Mouse (Mus musculus) myocyte (in vitro differentiated cells): ENCODE measurements around the gene Micall1. TPM values are rescaled to one million over a fixed set of nuclear protein-coding genes. Genes with fewer than 3 reads are reported as not detected.

Source experiments
- H3K27me3 ChIP-seq: one replicate; pipeline ENCODE4 v1.6.1; 2011; ENCODE audit not compliant: control insufficient read depth, insufficient read depth, insufficient read length
- H3K36me3 ChIP-seq: one replicate; pipeline ENCODE4 v1.6.1; 2011; ENCODE audit not compliant: control insufficient read depth, insufficient read depth
- H3K4me2 ChIP-seq: one replicate; pipeline ENCODE4 v1.6.1; 2011; ENCODE audit warnings: low read depth, control low read depth
- H3K4me3 ChIP-seq: one replicate; pipeline ENCODE4 v1.5.1; 2011; ENCODE audit warnings: mild to moderate bottlenecking, control low read depth, moderate library complexity
- H3K79me2 ChIP-seq: one replicate; pipeline ENCODE4 v1.6.1; 2011; ENCODE audit not compliant: control insufficient read depth, insufficient read depth
- H3ac ChIP-seq: one replicate; pipeline ENCODE4 v1.6.1; 2011; ENCODE audit not compliant: control insufficient read depth, insufficient read length
- CEBPB ChIP-seq: IDR thresholded peaks from 2 replicates; pipeline ENCODE4 v1.6.1; 2011; ENCODE audit warnings: mild to moderate bottlenecking, moderate library complexity; ENCODE audit not compliant: poor library complexity, insufficient read depth, severe bottlenecking
- E2F4 ChIP-seq: IDR thresholded peaks from one replicate; pipeline ENCODE4 v1.6.1; 2011; ENCODE audit warnings: mild to moderate bottlenecking, control low read depth, moderate library complexity; ENCODE audit not compliant: insufficient read depth
- MAX ChIP-seq: IDR thresholded peaks from one replicate; pipeline ENCODE4 v1.6.1; 2011; ENCODE audit warnings: low read depth, mild to moderate bottlenecking, control low read depth
- MYOD1 ChIP-seq, 3 experiments: IDR thresholded peaks; one replicate each; pipeline ENCODE4 v1.6.1; 2011; ENCODE audit warnings: control low read depth in 2 of 3, low read depth in 2 of 3, mild to moderate bottlenecking in 2 of 3, moderate library complexity in 1 of 3; ENCODE audit not compliant: insufficient read length in 2 of 3, control insufficient read depth in 1 of 3
- MYOG ChIP-seq, 3 experiments: IDR thresholded peaks; one replicate each; pipeline ENCODE4 v1.6.1; 2011; ENCODE audit warnings: control low read depth in 2 of 3, low read depth in 2 of 3, mild to moderate bottlenecking in 2 of 3; ENCODE audit not compliant: insufficient read length in 2 of 3, control insufficient read depth in 1 of 3, insufficient read depth in 1 of 3
- POLR2A ChIP-seq: IDR thresholded peaks from one replicate; pipeline ENCODE4 v1.6.1; 2011; ENCODE audit warnings: low read depth, mild to moderate bottlenecking, control low read depth, moderate library complexity; ENCODE audit not compliant: insufficient read length
- POLR2AphosphoS2 ChIP-seq: IDR thresholded peaks from one replicate; pipeline ENCODE4 v1.6.1; 2011; ENCODE audit warnings: low read depth, control low read depth; ENCODE audit not compliant: insufficient read length
- REST ChIP-seq: IDR thresholded peaks from one replicate; pipeline ENCODE4 v1.6.1; 2011; ENCODE audit warnings: mild to moderate bottlenecking, control low read depth, moderate library complexity; ENCODE audit not compliant: insufficient read depth, insufficient read length
- SRF ChIP-seq: IDR thresholded peaks from one replicate; pipeline ENCODE4 v1.6.1; 2011; ENCODE audit warnings: low read depth; ENCODE audit not compliant: control insufficient read depth, insufficient read length
- TCF12 ChIP-seq: IDR thresholded peaks from one replicate; pipeline ENCODE4 v1.6.1; 2011; ENCODE audit warnings: mild to moderate bottlenecking, control low read depth; ENCODE audit not compliant: poor library complexity, insufficient read depth, severe bottlenecking
- TCF3 ChIP-seq: IDR thresholded peaks from one replicate; pipeline ENCODE4 v1.6.1; 2011; ENCODE audit warnings: low read depth, control low read depth; ENCODE audit not compliant: insufficient read length
- USF1 ChIP-seq: IDR thresholded peaks from one replicate; pipeline ENCODE4 v1.6.1; 2011; ENCODE audit warnings: low read depth, mild to moderate bottlenecking, control low read depth, moderate library complexity
- polyA plus RNA-seq: library from polyadenylated mRNA; unstranded; fragments of >200 nt; fragmentation: generic; extraction: Trizol; gene quantifications from one replicate; pipeline ENCODE4 v1.2.1, GENCODE M21; 2012; ENCODE audit warnings: missing spikeins

Micall1 gene
- polyA plus RNA-seq, 1 experiment, result 18.0 TPM

- peaks cover 2% of the 10 kb centered on the region for H3K36me3 ChIP-seq
- TF ChIP-seq MYOD1 (IDR thresholded peaks at IDR 0.05; ENCODE audit: control insufficient read depth in 1 of 3, insufficient read length in 2 of 3, low read depth in 2 of 3) (peak in 1 of 3 experiments; percentile 7), CEBPB (no peak)
- peak overlapping the region; percentile 87 for H3K4me2 ChIP-seq
- no peaks in the 10 kb centered on the region for H3K27me3 ChIP-seq
- H3K4me3 ChIP-seq, result peak overlapping the region; percentile 49
- H3ac ChIP-seq, result peak overlapping the region; percentile 33
- H3K79me2 ChIP-seq, result peaks cover 19% of the 10 kb centered on the region
Observed at GRCm38 (mm10) chr15:79109321-79109934, 730 bp downstream of the Micall1 start.

GRCm38 (mm10) chr15:79110031-79110430 lies 1.3 kb downstream of the Micall1 start:
- Histone ChIP-seq H3K4me2 (peak overlapping the region; percentile 87), H3K36me3 (peaks cover 6% of the 10 kb centered on the region), H3K4me3 (peak overlapping the region; percentile 49), H3K79me2 (peaks cover 19% of the 10 kb centered on the region), H3ac (peak overlapping the region; percentile 33), H3K27me3 (no peaks in the 10 kb centered on the region)
- TF ChIP-seq REST (no peak), POLR2A (no peak), SRF (no peak), TCF12 (no peak), TCF3 (no peak), MYOG (IDR thresholded peaks at IDR 0.05; ENCODE audit: control insufficient read depth in 1 of 3, insufficient read depth in 1 of 3, insufficient read length in 2 of 3, low read depth in 2 of 3) (no peak), POLR2AphosphoS2 (no peak), USF1 (no peak)

GRCm38 (mm10) chr15:79110528-79110927 lies 1.8 kb downstream of the Micall1 start:
- peaks cover 11% of the 10 kb centered on the region for H3K36me3 ChIP-seq
- no peaks in the 10 kb centered on the region for H3K27me3 ChIP-seq
- TF ChIP-seq MAX, result no peak
- TF ChIP-seq CEBPB, result 0 out of 2 replicates have a peak, but pooled peaks have one; percentile 43
- no peak overlapping the region for H3ac ChIP-seq
- H3K4me3 ChIP-seq, result peak overlapping the region; percentile 49
- H3K79me2 ChIP-seq, result peaks cover 19% of the 10 kb centered on the region
- peak overlapping the region; percentile 87 for H3K4me2 ChIP-seq

GRCm38 (mm10) chr15:79111774-79112173 lies 3.1 kb downstream of the Micall1 start:
- TF ChIP-seq MYOG (IDR thresholded peaks at IDR 0.05; ENCODE audit: control insufficient read depth in 1 of 3, insufficient read depth in 1 of 3, insufficient read length in 2 of 3, low read depth in 2 of 3), result no peak
- no peak for TF ChIP-seq SRF
- Histone ChIP-seq H3K27me3 (no peaks in the 10 kb centered on the region), H3K36me3 (peaks cover 21% of the 10 kb centered on the region), H3ac (no peak overlapping the region), H3K79me2 (peaks cover 19% of the 10 kb centered on the region), H3K4me2 (no peak overlapping the region), H3K4me3 (no peak overlapping the region)

GRCm38 (mm10) chr15:79115276-79115675 lies 6.6 kb downstream of the Micall1 start:
- peaks cover 41% of the 10 kb centered on the region for H3K36me3 ChIP-seq
- no peak overlapping the region for H3ac ChIP-seq
- no peak overlapping the region for H3K4me3 ChIP-seq
- H3K79me2 ChIP-seq, result peaks cover 9% of the 10 kb centered on the region
- no peak for TF ChIP-seq REST
- no peak for TF ChIP-seq POLR2AphosphoS2
- TF ChIP-seq SRF, result no peak
- no peak for TF ChIP-seq TCF12
- no peak for TF ChIP-seq CEBPB
- TF ChIP-seq E2F4, result no peak
- TF ChIP-seq MYOG (IDR thresholded peaks at IDR 0.05; ENCODE audit: control insufficient read depth in 1 of 3, insufficient read depth in 1 of 3, insufficient read length in 2 of 3, low read depth in 2 of 3), result no peak
- TF ChIP-seq POLR2A, result no peak
- no peak for TF ChIP-seq USF1
- no peak for TF ChIP-seq TCF3
- no peak for TF ChIP-seq MYOD1 (IDR thresholded peaks at IDR 0.05; ENCODE audit: control insufficient read depth in 1 of 3, insufficient read length in 2 of 3, low read depth in 2 of 3)
- no peak for TF ChIP-seq MAX
- H3K27me3 ChIP-seq, result no peaks in the 10 kb centered on the region
- no peak overlapping the region for H3K4me2 ChIP-seq

- peaks cover 46% of the 10 kb centered on the region for H3K36me3 ChIP-seq
- no peak overlapping the region for H3ac ChIP-seq
- H3K4me2 ChIP-seq, result no peak overlapping the region
- H3K4me3 ChIP-seq, result no peak overlapping the region
- no peaks in the 10 kb centered on the region for H3K27me3 ChIP-seq
- TF ChIP-seq MYOG (IDR thresholded peaks at IDR 0.05; ENCODE audit: control insufficient read depth in 1 of 3, insufficient read depth in 1 of 3, insufficient read length in 2 of 3, low read depth in 2 of 3) (no peak), MAX (no peak), TCF12 (no peak), USF1 (no peak), E2F4 (no peak), TCF3 (no peak), POLR2A (no peak), MYOD1 (IDR thresholded peaks at IDR 0.05; ENCODE audit: control insufficient read depth in 1 of 3, insufficient read length in 2 of 3, low read depth in 2 of 3) (no peak), POLR2AphosphoS2 (no peak), REST (no peak), SRF (no peak), CEBPB (no peak)
- no peaks in the 10 kb centered on the region for H3K79me2 ChIP-seq
Observed at GRCm38 (mm10) chr15:79119491-79119890, 10.8 kb downstream of the Micall1 start.
